Mouse (Mus musculus) heart, embryonic 12.5 days (tissue): Measurements from ENCODE around the gene Fibcd1. TPM values are rescaled to one million over a fixed set of nuclear protein-coding genes. Genes with fewer than 3 reads are reported as not detected.

ENCODE experiments used
- ATAC-seq: fragments of 200-750 bp; cut with Nextera tagmentation; 2 replicates; pipeline ENCODE4 v1.8.0; 2017; ENCODE audit warnings: moderate TSS enrichment, moderate library complexity; ENCODE audit not compliant: insufficient number of reproducible peaks, low FRiP score
- H3K27ac ChIP-seq: fragments of 300-500 bp; sonication (generic); 2 replicates; pipeline ENCODE4 v1.5.1; 2016; ENCODE audit warnings: mild to moderate bottlenecking, moderate library complexity; ENCODE audit not compliant: poor library complexity, severe bottlenecking
- H3K27me3 ChIP-seq: fragments of 300-500 bp; sonication (generic); replicated peaks from 2 replicates; pipeline ENCODE4 v1.6.1; 2016; ENCODE audit warnings: mild to moderate bottlenecking, moderate library complexity
- H3K36me3 ChIP-seq: fragments of 300-500 bp; sonication (generic); 2 replicates; pipeline ENCODE4 v1.6.1; 2016; ENCODE audit warnings: mild to moderate bottlenecking, moderate library complexity
- H3K4me1 ChIP-seq: fragments of 300-500 bp; sonication (generic); replicated peaks from 2 replicates; pipeline ENCODE4 v1.6.1; 2016; ENCODE audit warnings: mild to moderate bottlenecking
- H3K4me2 ChIP-seq: fragments of 300-500 bp; sonication (generic); 2 replicates; pipeline ENCODE4 v1.6.1; 2016; ENCODE audit warnings: mild to moderate bottlenecking, moderate library complexity
- H3K4me3 ChIP-seq: fragments of 300-500 bp; sonication (generic); 2 replicates; pipeline ENCODE4 v1.5.1; 2016; ENCODE audit warnings: mild to moderate bottlenecking
- H3K9ac ChIP-seq: fragments of 300-500 bp; sonication (generic); 2 replicates; pipeline ENCODE4 v1.6.1; 2016; ENCODE audit warnings: mild to moderate bottlenecking, moderate library complexity
- H3K9me3 ChIP-seq: fragments of 300-500 bp; sonication (generic); replicated peaks from 2 replicates; pipeline ENCODE4 v1.6.1; 2016; ENCODE audit warnings: mild to moderate bottlenecking, moderate library complexity
- WGBS: fragments of 180-500 bp; shearing (Covaris S2); methylation state at CpG from one replicate; pipeline ENCODE4 v1.1.7; 2016; 5-methylcytosine and 5-hydroxymethylcytosine counted together
- polyA plus RNA-seq: library from polyadenylated mRNA; unstranded; fragments of >200 nt; fragmentation: Nextera tagmentation; extraction: Ambion mirVana; gene quantifications from 2 replicates; pipeline ENCODE4 v1.2.1, GENCODE M21; 2016

The Fibcd1 gene
- polyA plus RNA-seq, 1 experiment from 2014 or later = 0.08 TPM

DNA sequence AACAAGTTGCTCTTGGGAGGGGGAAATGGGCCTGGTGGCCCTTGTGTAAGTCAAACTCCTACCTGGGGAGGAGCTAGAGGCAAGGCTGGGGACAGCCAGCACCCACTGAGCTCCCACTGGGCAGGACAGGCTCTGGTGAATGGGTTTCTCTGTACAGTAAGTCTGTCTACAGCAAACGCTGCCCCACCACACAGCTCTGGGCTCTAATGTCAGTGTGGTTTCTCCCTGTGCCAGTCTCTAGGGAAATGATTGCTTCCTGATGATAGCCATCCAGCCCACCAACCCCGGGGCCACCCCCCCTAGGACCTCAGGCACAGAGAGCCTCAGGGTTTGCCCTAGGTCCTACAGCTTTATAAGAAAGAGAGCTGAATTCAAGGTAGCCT lies 36.5 kb downstream of the Fibcd1 start:
- H3K4me1 ChIP-seq = peaks cover 20% of the 10 kb centered on the region
- no peak overlapping the region for H3K4me3 ChIP-seq
- peaks cover 9% of the 10 kb centered on the region for H3K36me3 ChIP-seq
- H3K27ac ChIP-seq = no peak overlapping the region
- no peak for ATAC-seq
- H3K4me2 ChIP-seq = no peak overlapping the region
- peaks cover 31% of the 10 kb centered on the region for H3K27me3 ChIP-seq
- no peaks in the 10 kb centered on the region for H3K9me3 ChIP-seq
- WGBS = 35% methylated on average over 2 of the region's 2 CpGs
- H3K9ac ChIP-seq = no peak overlapping the region

- no peak for ATAC-seq
These were observed 37.1 kb downstream of the Fibcd1 start for GRCm38 (mm10) chr2:31808410-31809357.

DNA sequence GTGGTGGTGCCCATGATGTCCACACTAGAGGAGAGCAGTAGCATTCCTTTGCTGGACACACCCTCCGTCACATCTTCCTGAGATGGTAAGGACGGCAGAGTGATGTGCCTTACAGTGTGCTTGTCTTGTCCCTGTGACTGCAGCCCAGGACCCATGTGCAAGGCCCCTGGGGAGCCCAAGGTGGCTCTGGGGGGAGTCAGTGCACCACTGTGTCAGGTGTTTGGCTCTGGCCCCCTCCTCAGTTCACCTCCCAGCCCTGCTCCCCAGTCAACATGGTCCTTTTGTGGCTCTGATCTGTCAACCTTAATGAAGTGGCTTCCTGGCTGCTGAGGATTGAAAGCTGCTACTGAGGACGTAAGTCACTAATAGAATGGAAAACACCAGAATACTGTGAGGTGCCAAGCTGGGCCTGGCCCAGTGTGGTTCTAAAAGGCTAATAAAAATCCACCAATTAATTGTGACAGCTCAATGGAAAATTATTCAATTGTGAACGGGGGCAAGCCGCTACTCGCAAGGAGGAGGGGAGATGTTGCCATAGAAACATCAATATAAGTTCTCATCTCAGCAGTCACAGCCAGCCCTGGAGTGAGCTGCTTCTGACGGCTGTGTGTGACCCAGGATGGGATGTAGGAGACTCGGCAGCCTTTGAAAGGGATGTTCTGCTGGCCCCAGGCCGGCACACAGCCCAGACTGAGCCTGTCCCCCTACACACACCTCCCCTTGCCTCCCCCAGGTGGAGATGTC lies 39.0 kb downstream of the Fibcd1 start:
- whole genome bisulfite sequencing = 63% methylated on average over 9 of the region's 9 CpGs
- H3K27me3 ChIP-seq = peaks cover 25% of the 10 kb centered on the region
- H3K4me2 ChIP-seq = no peak overlapping the region
- ATAC-seq = no peak
- H3K9me3 ChIP-seq = no peaks in the 10 kb centered on the region
- H3K4me3 ChIP-seq = no peak overlapping the region
- H3K36me3 ChIP-seq = peaks cover 35% of the 10 kb centered on the region
- H3K27ac ChIP-seq = no peak overlapping the region
- peaks cover 20% of the 10 kb centered on the region for H3K4me1 ChIP-seq
- H3K9ac ChIP-seq = no peak overlapping the region

More at GRCm38 (mm10) chr2:31808410-31809357, 37.1 kb downstream of the Fibcd1 start:
- H3K9me3 ChIP-seq = no peaks in the 10 kb centered on the region
- H3K9ac ChIP-seq = 0 out of 2 replicates have a peak overlapping the region, but pooled peaks have one; percentile 29
- H3K27me3 ChIP-seq = peaks cover 27% of the 10 kb centered on the region
- no peak overlapping the region for H3K27ac ChIP-seq
- no peak overlapping the region for H3K4me2 ChIP-seq
- H3K4me3 ChIP-seq = no peak overlapping the region
- H3K4me1 ChIP-seq = peaks cover 20% of the 10 kb centered on the region
- peaks cover 16% of the 10 kb centered on the region for H3K36me3 ChIP-seq
- WGBS = 39% methylated on average over 28 of the region's 28 CpGs

DNA sequence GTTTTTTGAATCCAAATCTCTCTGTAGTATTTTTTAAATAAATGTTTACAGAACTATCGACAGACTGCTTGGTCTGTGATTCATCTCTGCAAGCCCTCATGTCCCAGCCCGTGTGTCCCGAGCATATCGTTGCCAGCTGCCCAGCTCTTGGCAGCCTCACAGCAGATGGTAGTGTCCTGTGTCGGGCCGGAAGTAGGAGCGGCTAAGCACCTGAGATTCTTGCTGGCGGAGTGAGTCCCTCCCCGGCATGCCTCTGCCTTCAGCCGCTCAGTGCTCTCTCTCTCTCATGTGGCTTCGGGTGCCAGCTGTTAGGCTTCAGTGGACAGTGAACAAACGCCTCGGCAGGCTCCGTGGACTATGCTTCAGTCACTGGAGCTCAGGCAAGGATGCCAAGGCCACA lies 42.3 kb downstream of the Fibcd1 start:
- ATAC-seq = no peak
- peaks cover 68% of the 10 kb centered on the region for H3K36me3 ChIP-seq
- no peak overlapping the region for H3K27ac ChIP-seq

DNA sequence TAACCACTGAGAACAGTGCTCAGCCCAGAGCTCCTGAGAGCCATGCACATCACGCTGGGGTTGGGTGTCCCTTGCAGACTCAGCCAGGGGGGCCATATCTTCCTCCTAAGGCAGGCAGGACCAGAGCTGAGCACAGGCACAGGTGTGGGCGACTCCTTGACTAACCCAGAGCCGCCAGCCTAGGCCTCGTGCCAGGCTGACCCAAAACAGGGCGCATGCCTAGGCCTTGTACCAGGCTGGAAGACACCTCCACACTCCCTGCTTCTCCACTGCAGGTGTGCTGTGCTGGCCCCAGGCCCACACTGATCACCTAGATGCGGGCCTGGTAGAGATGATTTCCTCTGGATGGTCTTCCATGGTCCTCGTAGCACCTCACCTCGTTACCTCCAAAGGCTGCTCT lies 43.0 kb downstream of the Fibcd1 start:
- no peak overlapping the region for H3K27ac ChIP-seq
- no peak overlapping the region for H3K9ac ChIP-seq
- H3K4me2 ChIP-seq = no peak overlapping the region
- no peaks in the 10 kb centered on the region for H3K27me3 ChIP-seq
- H3K36me3 ChIP-seq = peaks cover 75% of the 10 kb centered on the region
- no peak for ATAC-seq
- H3K4me1 ChIP-seq = peaks cover 3% of the 10 kb centered on the region; the same call in 1 of the 2 replicates
- H3K9me3 ChIP-seq = no peaks in the 10 kb centered on the region
- 88% methylated on average over 8 of the region's 8 CpGs for WGBS
- H3K4me3 ChIP-seq = no peak overlapping the region

More for the DNA sequence above, 42.3 kb downstream of the Fibcd1 start:
- H3K4me2 ChIP-seq = no peak overlapping the region
- no peak overlapping the region for H3K9ac ChIP-seq
- 86% methylated on average over 14 of the region's 14 CpGs for WGBS
- H3K4me1 ChIP-seq = peaks cover 5% of the 10 kb centered on the region; the same call in 1 of the 2 replicates
- no peaks in the 10 kb centered on the region for H3K9me3 ChIP-seq
- H3K27me3 ChIP-seq = no peaks in the 10 kb centered on the region
- H3K4me3 ChIP-seq = no peak overlapping the region

DNA sequence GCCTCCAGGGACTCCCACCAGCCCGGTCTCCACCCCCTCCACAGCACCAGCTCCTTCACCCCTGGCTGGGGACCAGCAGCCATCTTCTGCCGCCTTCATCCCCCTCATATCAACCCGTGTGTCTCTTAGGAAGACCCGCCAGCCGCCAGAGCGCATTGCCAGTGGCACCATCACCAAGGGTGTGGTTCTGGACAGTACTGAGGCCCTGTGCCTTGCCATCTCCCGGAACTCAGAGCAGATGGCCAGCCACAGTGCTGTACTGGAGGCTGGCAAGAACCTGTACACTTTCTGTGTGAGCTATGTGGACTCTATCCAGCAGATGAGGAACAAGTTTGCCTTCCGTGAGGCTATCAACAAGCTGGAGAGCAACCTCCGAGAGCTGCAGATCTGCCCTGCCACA lies 44.4 kb downstream of the Fibcd1 start:
- Histone ChIP-seq H3K4me2 (no peak overlapping the region), H3K36me3 (peaks cover 88% of the 10 kb centered on the region), H3K27me3 (no peaks in the 10 kb centered on the region), H3K9ac (no peak overlapping the region), H3K4me1 (no peaks in the 10 kb centered on the region; the same call in 1 of the 2 replicates), H3K4me3 (no peak overlapping the region), H3K9me3 (no peaks in the 10 kb centered on the region), H3K27ac (no peak overlapping the region)
- no peak for ATAC-seq
- 86% methylated on average over 9 of the region's 9 CpGs for WGBS

GRCm38 (mm10) chr2:31796943-31797342 lies 48.9 kb downstream of the Fibcd1 start:
- no peak overlapping the region for H3K27ac ChIP-seq
- 80% methylated on average over 3 of the region's 3 CpGs for WGBS
- H3K4me1 ChIP-seq = no peaks in the 10 kb centered on the region
- H3K4me2 ChIP-seq = no peak overlapping the region
- no peaks in the 10 kb centered on the region for H3K9me3 ChIP-seq
- H3K4me3 ChIP-seq = no peak overlapping the region
- no peak overlapping the region for H3K9ac ChIP-seq
- no peak for ATAC-seq
- no peaks in the 10 kb centered on the region for H3K27me3 ChIP-seq
- H3K36me3 ChIP-seq = peaks cover 100% of the 10 kb centered on the region

DNA sequence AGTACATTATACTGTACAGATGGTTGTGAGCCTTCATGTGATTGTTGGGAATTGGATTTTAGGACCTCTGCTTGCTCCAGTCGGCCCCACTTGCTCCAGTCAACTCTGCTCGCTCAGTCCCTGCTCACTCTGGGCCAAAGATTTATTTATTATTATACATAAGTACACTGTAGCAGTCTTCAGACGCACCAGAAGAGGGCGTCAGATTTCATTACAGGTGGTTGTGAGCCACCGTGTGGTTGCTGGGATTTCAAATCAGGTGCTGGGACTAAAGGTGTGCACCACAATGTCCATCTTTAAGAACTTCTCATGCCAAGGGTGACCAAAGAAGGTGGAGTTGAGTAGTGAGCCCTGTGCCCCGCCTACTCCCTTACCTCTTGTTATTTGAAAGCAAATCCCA lies 53.2 kb downstream of the Fibcd1 start:
- no peaks in the 10 kb centered on the region for H3K9me3 ChIP-seq
- H3K4me3 ChIP-seq = no peak overlapping the region
- H3K4me2 ChIP-seq = no peak overlapping the region
- peaks cover 98% of the 10 kb centered on the region for H3K36me3 ChIP-seq
- WGBS = 78% methylated on average over 6 of the region's 6 CpGs
- no peak overlapping the region for H3K27ac ChIP-seq
- H3K4me1 ChIP-seq = no peaks in the 10 kb centered on the region
- ATAC-seq = no peak
- no peak overlapping the region for H3K9ac ChIP-seq
- H3K27me3 ChIP-seq = no peaks in the 10 kb centered on the region

- no peak for ATAC-seq
- Histone ChIP-seq H3K4me2 (no peak overlapping the region), H3K9me3 (no peaks in the 10 kb centered on the region), H3K9ac (no peak overlapping the region), H3K4me3 (no peak overlapping the region), H3K4me1 (no peaks in the 10 kb centered on the region), H3K27me3 (no peaks in the 10 kb centered on the region), H3K36me3 (peaks cover 95% of the 10 kb centered on the region), H3K27ac (no peak overlapping the region)
- WGBS = 93% methylated on average over 8 of the region's 8 CpGs
These were observed 54.5 kb downstream of the Fibcd1 start for GRCm38 (mm10) chr2:31791260-31791659.

DNA sequence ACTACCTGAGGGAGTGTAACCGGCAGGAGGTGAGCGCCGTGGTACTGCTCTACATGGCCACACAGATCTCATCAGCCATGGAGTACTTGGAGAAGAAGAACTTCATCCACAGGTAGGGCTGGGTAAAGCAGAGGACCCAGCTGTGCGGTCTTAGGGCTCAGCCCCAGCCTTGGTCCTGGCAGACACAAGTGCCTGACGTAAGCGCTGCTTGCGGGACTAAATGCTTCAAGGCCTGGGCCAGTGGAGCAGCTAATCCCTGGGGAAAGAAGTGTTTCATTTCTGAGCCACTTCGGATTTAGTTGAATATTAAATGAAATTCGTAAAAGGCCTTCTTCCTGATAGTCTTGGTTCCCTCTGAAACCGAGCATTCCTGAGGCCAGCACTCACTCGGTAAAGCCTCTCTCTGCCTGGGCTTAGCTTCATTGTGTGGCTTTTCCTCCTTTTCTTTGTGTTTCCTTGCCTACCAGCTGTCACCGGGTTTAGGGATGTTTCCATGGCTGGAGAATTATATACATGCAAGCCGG lies 55.0 kb downstream of the Fibcd1 start:
- no peak for ATAC-seq
- Histone ChIP-seq H3K27me3 (no peaks in the 10 kb centered on the region), H3K4me2 (no peak overlapping the region), H3K4me3 (no peak overlapping the region), H3K9ac (no peak overlapping the region), H3K27ac (no peak overlapping the region), H3K36me3 (peaks cover 95% of the 10 kb centered on the region), H3K9me3 (no peaks in the 10 kb centered on the region), H3K4me1 (no peaks in the 10 kb centered on the region)
- WGBS = 87% methylated on average over 13 of the region's 13 CpGs

- Histone ChIP-seq H3K4me2 (no peak overlapping the region), H3K36me3 (peaks cover 94% of the 10 kb centered on the region), H3K4me1 (no peaks in the 10 kb centered on the region), H3K27ac (no peak overlapping the region), H3K9ac (no peak overlapping the region), H3K27me3 (no peaks in the 10 kb centered on the region), H3K4me3 (no peak overlapping the region), H3K9me3 (no peaks in the 10 kb centered on the region)
- 92% methylated on average over 2 of the region's 2 CpGs for WGBS
- no peak for ATAC-seq
These were observed 56.6 kb downstream of the Fibcd1 start for GRCm38 (mm10) chr2:31789215-31789614.
